Mouse (Mus musculus) CD4-positive helper T cell, adult 2 months (primary cell): Measurements from ENCODE around the gene Reep1.

ENCODE experiments used
- DNase-seq: peaks from one replicate; pipeline ENCODE4 v3.0.0-alpha.2; 2012; ENCODE audit warnings: low read depth, missing footprints, low spot score

The Reep1 gene

GRCm38 (mm10) chr6:71737202-71737601, 29.8 kb downstream of the Reep1 start:
- no peak for DNase-seq

DNA sequence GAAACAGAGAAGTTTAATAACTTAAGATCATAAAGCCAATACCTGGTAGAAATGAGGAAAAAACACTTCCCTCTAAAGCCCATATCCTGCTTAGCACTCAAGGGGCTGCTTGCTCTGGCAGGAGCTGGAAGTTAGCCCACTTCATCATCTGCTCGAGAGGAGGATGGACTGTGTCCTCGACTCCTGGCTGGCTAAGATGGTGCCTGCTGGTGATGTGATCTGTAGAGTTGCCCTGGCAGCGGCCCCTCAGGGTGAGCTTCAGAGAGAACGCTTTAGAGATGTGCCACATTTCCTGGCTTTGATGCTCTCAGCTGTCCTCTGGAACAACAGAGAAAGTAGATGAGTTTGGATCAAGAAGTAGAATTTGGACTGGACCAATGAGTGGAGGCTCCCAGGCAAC, 31.2 kb downstream of the Reep1 start:
- DNase-seq: no peak

GRCm38 (mm10) chr6:71740921-71741320, 33.6 kb downstream of the Reep1 start:
- no peak for DNase-seq

DNA sequence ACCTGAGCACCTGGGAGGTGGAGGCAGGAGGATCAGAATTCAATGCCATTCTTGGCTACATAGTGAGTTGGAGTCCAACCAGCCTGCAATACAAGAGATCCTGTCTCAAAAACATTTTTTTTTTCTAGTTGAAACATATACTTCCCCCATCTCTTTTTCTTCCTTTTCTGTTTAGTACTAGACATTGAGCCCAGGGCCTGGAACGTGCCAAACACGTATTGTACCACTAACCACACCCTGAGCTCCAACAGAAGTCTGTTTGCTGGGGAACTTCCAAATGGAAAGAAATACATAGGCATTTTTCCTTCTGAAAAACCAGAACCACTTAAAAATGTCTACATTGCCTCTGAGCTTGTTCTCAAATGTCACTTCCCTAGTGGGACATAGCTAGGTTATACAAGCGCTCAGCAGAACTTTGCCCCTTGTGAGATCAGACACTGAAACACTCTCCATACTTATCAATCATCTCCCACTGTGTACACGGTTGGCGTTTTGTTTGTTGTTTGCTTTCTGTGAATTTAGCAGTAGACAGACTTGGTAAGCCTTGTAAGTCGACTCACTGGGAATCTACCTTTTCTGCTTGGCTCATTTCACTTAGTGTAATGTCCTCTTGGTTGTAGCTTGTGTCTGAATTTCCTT, 34.8 kb downstream of the Reep1 start:
- no peak for DNase-seq

DNA sequence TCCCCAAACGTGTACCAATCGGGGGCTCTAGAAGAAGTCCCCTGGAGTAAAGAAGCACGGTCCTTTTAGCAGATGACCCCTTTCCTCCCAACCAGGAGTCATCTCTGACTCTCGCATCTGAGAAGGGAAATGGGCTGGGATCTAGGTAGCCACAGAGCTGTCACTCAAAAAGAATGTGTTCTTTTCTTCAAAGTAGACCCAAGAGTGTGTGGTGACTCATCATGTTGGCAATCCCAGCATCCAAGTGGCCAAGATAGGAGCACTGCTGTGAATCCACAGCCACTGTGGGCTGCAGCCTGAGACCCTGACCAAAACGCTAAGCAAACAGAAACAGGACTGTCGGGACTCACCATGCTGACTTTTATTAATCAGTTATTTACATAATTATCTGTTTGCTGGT, 37.6 kb downstream of the Reep1 start:
- DNase-seq: no peak

DNA sequence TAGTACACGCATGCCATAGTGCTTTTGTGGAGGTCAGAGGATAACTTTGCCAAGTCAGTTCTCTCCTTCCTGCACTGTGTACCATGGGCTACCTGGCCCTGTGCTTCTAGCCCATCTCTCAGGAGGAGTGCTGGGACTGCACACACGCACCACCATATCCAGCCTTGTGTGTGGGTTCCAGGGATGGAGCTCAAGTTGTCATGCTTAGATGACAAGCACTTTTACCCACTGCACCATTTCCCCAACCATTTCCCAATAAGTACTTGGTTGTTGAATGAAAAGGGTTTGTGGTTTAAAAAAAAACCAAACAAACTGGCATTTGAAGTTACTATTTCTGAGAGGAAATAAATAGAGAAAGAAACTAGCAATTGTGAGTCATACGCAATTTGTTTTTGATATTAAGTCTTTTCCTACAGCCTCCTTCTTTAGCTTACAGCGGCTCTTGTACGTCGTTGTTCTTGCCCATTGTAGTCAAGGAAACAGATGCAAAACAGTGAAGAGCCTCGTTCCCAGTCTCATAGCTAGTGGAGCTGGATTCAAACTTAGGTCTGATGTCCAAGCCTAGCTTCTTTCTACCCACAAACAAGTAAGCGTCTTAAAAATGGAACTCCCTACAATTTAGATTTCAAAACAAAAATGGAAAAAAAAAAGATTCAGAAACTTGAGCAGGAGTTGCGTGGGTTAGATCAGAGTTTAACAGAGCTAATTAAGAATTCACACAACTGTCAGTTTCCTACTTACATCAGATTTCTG, 38.3 kb downstream of the Reep1 start:
- no peak for DNase-seq

DNA sequence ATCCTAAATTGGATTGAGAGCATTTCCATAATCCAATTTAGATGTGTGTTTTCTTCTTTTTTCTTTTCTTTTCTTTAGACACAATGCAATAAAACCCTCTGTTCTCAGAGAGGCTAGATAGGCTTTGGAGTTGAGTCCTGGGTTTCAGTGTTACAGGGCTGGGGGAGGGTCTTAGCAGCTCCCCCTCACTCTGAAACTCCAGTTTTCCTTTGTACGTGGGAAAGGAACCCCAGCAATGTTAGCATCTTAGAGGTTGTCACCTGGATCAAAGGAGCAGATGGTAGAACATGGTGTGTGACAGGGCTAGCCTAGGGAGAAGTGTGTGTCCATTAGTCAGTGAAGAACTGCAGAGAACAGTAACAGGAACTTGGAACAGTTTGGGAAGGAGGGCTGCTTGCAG, 38.9 kb downstream of the Reep1 start:
- DNase-seq: no peak

DNA sequence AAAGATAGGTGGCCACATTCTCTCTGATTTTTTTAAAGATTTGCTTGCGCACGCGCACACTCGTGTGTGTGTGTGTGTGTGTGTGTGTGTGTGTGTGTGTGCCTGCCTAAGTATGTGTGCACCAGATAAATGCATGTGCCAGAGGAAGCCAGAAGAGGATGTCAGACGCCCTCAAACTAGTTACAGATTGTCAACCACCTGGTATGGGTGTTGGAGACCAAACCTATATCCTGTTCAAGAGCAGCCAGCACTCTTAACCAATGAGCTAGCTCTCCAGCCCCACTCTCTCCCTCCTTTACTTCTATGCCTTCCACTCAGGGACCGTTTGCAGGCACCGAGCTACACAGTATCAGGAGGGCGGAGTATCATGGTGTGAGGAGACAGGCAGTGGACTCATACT, 39.5 kb downstream of the Reep1 start:
- DNase-seq: peak; percentile 67

GRCm38 (mm10) chr6:71751602-71752001, 44.2 kb downstream of the Reep1 start:
- DNase-seq: no peak

- DNase-seq: no peak
Measured at GRCm38 (mm10) chr6:71752791-71753464, 45.6 kb downstream of the Reep1 start.

GRCm38 (mm10) chr6:71757039-71757894, 49.9 kb downstream of the Reep1 start:
- peak; percentile 15 for DNase-seq

DNA sequence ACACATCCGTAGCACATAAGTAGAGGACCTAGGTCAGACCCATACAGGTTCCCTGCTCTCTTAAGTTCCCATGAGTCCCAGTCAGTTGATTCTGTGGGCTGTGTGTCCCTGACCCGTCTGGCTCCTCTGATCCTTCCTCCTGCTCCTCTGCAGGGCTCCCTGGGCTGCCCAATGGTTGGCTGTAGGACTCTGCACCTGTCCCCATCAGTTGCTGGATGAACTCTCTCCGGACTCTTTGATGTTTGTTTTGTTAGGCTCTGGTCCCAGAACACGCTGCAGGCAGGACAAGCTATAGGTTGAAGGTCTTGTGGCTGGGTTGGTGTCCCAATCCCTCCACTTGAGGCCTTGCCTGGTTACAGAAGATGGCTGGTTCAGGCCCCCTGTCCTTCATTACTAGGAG, 51.4 kb downstream of the Reep1 start:
- DNase-seq: no peak

GRCm38 (mm10) chr6:71760073-71760472, 52.7 kb downstream of the Reep1 start:
- no peak for DNase-seq

- no peak for DNase-seq
Measured at GRCm38 (mm10) chr6:71767761-71768160, 60.4 kb downstream of the Reep1 start.

- DNase-seq: no peak
Measured at GRCm38 (mm10) chr6:71769901-71770690, 62.7 kb downstream of the Reep1 start.

DNA sequence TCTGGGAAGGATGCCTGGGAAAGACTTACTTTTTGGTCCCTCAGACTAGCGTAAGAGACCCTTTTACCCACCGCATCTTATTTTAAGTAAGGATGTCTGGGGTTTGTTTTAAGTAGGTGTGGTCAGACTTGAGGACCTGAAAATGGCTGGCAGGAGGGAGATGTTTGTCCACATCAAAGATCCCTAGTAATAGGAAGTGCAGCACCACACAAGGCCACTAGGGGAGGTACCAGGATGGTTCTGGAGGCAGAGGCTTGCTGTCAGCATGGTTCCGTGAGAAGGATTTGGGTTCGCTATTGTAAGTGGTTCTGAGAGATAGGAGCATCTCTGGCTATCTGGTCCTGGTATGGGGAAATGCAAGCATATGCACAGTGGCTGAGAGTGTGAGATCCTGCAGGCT, 63.5 kb downstream of the Reep1 start:
- no peak for DNase-seq

- no peak for DNase-seq
Measured at GRCm38 (mm10) chr6:71771282-71771681, 63.9 kb downstream of the Reep1 start.

DNA sequence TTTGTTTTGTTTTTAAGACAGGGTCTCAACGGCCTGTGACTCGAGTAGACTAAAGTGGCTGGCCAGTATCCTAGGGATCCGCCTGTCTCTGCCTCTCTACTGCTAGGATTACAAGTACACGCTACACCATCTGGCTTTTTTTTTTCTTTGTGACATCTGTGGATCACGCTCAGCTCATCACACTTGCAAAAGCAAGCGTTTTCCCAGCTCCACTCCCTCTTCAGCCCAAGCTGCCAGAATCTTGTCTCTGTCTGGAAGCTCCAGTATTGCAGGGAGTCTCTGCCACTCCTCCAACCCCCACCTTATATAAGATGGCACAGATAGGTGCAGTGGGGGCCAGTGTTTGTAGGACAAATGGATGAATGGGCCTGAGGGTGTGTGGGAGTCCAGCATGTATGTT, 64.8 kb downstream of the Reep1 start:
- no peak for DNase-seq

DNA sequence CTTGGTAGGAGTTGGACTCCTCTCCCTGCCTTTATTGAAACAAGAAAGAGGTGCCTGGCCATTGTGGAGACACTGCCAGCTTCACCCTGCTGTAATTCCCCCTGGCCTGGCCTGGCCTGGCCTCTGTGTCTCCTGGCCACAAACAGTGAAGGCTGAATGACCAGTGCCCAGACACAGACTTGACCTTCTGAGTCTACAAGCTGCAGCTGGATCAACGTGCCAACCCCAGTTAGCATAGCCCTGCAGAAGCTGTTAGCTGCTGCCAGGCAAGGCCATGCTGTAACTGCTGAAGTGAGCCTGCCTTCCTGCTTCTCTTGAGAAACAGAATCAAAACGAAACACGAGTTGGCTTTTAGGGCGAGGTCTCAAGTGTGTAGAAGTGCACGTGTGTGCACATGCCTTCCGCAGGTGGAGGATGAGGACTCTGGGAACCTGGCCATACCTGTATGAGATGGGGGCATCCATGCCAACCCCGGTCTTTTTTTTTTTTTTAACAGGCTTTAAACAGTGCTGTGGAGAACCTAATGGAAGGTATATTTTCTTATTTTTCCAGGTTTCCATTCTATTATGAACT, 65.4 kb downstream of the Reep1 start:
- DNase-seq: no peak

- no peak for DNase-seq
Measured at GRCm38 (mm10) chr6:71778016-71778415, 70.7 kb downstream of the Reep1 start.

- no peak for DNase-seq
Measured at GRCm38 (mm10) chr6:71779831-71780230, 72.5 kb downstream of the Reep1 start.
